In genomic region chrX:137805484-137806200, GRCm38 (mm10) we compare ENCODE assay signal across 13 mouse cellular contexts.
A peak's percentile ranks its signal among the peaks of the same experiment; 100 is the strongest.
DNase-seq lines count a peak whose midpoint lies in the region; ATAC-seq and TF ChIP-seq lines count a peak whose summit lies in the region.
"Had no signal": no experiment of that assay in that cellular context is flagged by ENCODE, and none has a peak within 500 bp of the region (broad histone marks: within the 10 kb centered on the region; RNA-seq: fewer than 3 reads in every experiment).

No protein-coding gene starts in this region.

- DNase-seq in layer of hippocampus, adult 9-11 months: peak; percentile 4
- DNase-seq in layer of hippocampus, postnatal 25 days (ENCODE audit: extremely low spot score in 1 of 2, low spot score in 1 of 2): no peak
- DNase-seq in forebrain, postnatal 0 days: peak; percentile 4
- peak; percentile 0 for DNase-seq in retina, postnatal 1 day
- no peak for DNase-seq in heart, adult 9 months (ENCODE audit: low spot score in 2 of 2)
- DNase-seq: cerebellum, adult 11-12 months; heart, postnatal 10 days; kidney, adult 8-10 months; right cerebral cortex, adult 18-20 months; thymus, postnatal 25 days had no signal

- no peak overlapping the region for H3K9ac ChIP-seq in forebrain, postnatal 0 days
- H3K9ac ChIP-seq in midbrain, embryonic 13.5 days (replicated peaks): no peak overlapping the region
- no peak overlapping the region for H3K9ac ChIP-seq in intestine, embryonic 15.5 days
- H3K9ac ChIP-seq: limb, embryonic 15.5 days had no signal

- H3K9me3 ChIP-seq in forebrain, postnatal 0 days (ENCODE audit: low read length): no peaks in the 10 kb centered on the region
- no peaks in the 10 kb centered on the region for H3K9me3 ChIP-seq in midbrain, embryonic 13.5 days
- no peaks in the 10 kb centered on the region for H3K9me3 ChIP-seq in intestine, embryonic 15.5 days
- H3K9me3 ChIP-seq: limb, embryonic 15.5 days had no signal

- no peak for TF ChIP-seq CTCF in forebrain, postnatal 0 days (IDR thresholded peaks at IDR 0.05; ENCODE audit: low read depth)

- no peaks in the 10 kb centered on the region for H3K27me3 ChIP-seq in forebrain, postnatal 0 days (ENCODE audit: insufficient read depth, low read length)
- no peaks in the 10 kb centered on the region; the same call in 1 of the 2 replicates for H3K27me3 ChIP-seq in midbrain, embryonic 13.5 days
- H3K27me3 ChIP-seq in intestine, embryonic 15.5 days (replicated peaks): no peaks in the 10 kb centered on the region
- H3K27me3 ChIP-seq: limb, embryonic 15.5 days had no signal

- H3K27ac ChIP-seq in forebrain, postnatal 0 days (ENCODE audit: low read depth, low read length): no peak overlapping the region
- no peak overlapping the region for H3K27ac ChIP-seq in midbrain, embryonic 13.5 days
- no peak overlapping the region for H3K27ac ChIP-seq in intestine, embryonic 15.5 days
- H3K27ac ChIP-seq: limb, embryonic 15.5 days had no signal

- no peaks in the 10 kb centered on the region for H3K4me1 ChIP-seq in forebrain, postnatal 0 days (ENCODE audit: insufficient read depth)
- H3K4me1 ChIP-seq in midbrain, embryonic 13.5 days (replicated peaks): peaks cover 3% of the 10 kb centered on the region; the same call in 1 of the 2 replicates
- no peaks in the 10 kb centered on the region for H3K4me1 ChIP-seq in intestine, embryonic 15.5 days (replicated peaks)
- H3K4me1 ChIP-seq: limb, embryonic 15.5 days had no signal

- 43% methylated on average over 6 of the region's 6 CpGs for WGBS in forebrain, postnatal 0 days
- 54% methylated on average over 6 of the region's 6 CpGs for WGBS in midbrain, embryonic 13.5 days
- WGBS in intestine, embryonic 15.5 days: 61% methylated on average over 6 of the region's 6 CpGs

- no peak overlapping the region for H3K4me3 ChIP-seq in forebrain, postnatal 0 days (ENCODE audit: low read depth, low read length)
- H3K4me3 ChIP-seq in midbrain, embryonic 13.5 days (replicated peaks): no peak overlapping the region
- no peak overlapping the region for H3K4me3 ChIP-seq in intestine, embryonic 15.5 days (replicated peaks)
- H3K4me3 ChIP-seq: limb, embryonic 15.5 days had no signal

- peak; percentile 62; the same call in 1 of the 2 replicates for ATAC-seq in forebrain, postnatal 0 days
- peak; percentile 60; the same call in 1 of the 2 replicates for ATAC-seq in midbrain, embryonic 13.5 days
- no peak for ATAC-seq in intestine, embryonic 15.5 days

- no peak overlapping the region for H3K4me2 ChIP-seq in forebrain, postnatal 0 days (ENCODE audit: low read depth)
- H3K4me2 ChIP-seq in midbrain, embryonic 13.5 days (replicated peaks): no peak overlapping the region
- H3K4me2 ChIP-seq in intestine, embryonic 15.5 days (replicated peaks): no peak overlapping the region
- H3K4me2 ChIP-seq: limb, embryonic 15.5 days had no signal

- H3K36me3 ChIP-seq in forebrain, postnatal 0 days (ENCODE audit: insufficient read depth): no peaks in the 10 kb centered on the region
- no peaks in the 10 kb centered on the region for H3K36me3 ChIP-seq in midbrain, embryonic 13.5 days
- H3K36me3 ChIP-seq in intestine, embryonic 15.5 days: no peaks in the 10 kb centered on the region
- H3K36me3 ChIP-seq: limb, embryonic 15.5 days had no signal

Comparison
In these comparisons a context has a peak if more than half of its experiments do, and no peak if none do; other contexts are left out.
1. DNase-seq: peak in layer of hippocampus, adult 9-11 months (single experiment), forebrain, postnatal 0 days (single experiment) and retina, postnatal 1 day (single experiment); none in layer of hippocampus, postnatal 25 days (0 of 2) and heart, adult 9 months (0 of 2).